Mouse (Mus musculus) stomach, embryonic 16.5 days (tissue): ENCODE data around the gene Thap12. TPM values are rescaled to one million over a fixed set of nuclear protein-coding genes. Genes with fewer than 3 reads are reported as not detected.

Experiments
- ATAC-seq: fragments of 200-750 bp; cut with Nextera tagmentation; 2 replicates; pipeline ENCODE4 v1.8.0; 2017; ENCODE audit warnings: moderate number of reproducible peaks, moderate TSS enrichment; ENCODE audit not compliant: insufficient read depth, low FRiP score
- H3K27ac ChIP-seq: fragments of 300-500 bp; sonication (generic); 2 replicates; pipeline ENCODE4 v1.5.1; 2014; ENCODE audit warnings: low read length
- H3K27me3 ChIP-seq: fragments of 300-500 bp; sonication (generic); 2 replicates; pipeline ENCODE4 v1.6.1; 2014; ENCODE audit warnings: low read length, control low read depth, mixed read lengths; ENCODE audit not compliant: control insufficient read depth, insufficient read depth
- H3K36me3 ChIP-seq: fragments of 300-500 bp; sonication (generic); 2 replicates; pipeline ENCODE4 v1.6.1; 2014; ENCODE audit warnings: low read length; ENCODE audit not compliant: control insufficient read depth, insufficient read depth
- H3K4me1 ChIP-seq: fragments of 300-500 bp; sonication (generic); 2 replicates; pipeline ENCODE4 v1.6.1; 2014; ENCODE audit warnings: low read length, control low read depth, mixed read lengths; ENCODE audit not compliant: control insufficient read depth, insufficient read depth
- H3K4me2 ChIP-seq: fragments of 300-500 bp; sonication (generic); 2 replicates; pipeline ENCODE4 v1.6.1; 2014; ENCODE audit warnings: low read depth, low read length, mixed read lengths
- H3K4me3 ChIP-seq: fragments of 300-500 bp; sonication (generic); replicated peaks from 2 replicates; pipeline ENCODE4 v1.5.1; 2014; ENCODE audit warnings: mild to moderate bottlenecking, low read length
- H3K9ac ChIP-seq: fragments of 300-500 bp; sonication (generic); 2 replicates; pipeline ENCODE4 v1.6.1; 2014; ENCODE audit warnings: low read length
- H3K9me3 ChIP-seq: fragments of 300-500 bp; sonication (generic); replicated peaks from 2 replicates; pipeline ENCODE4 v1.6.1; 2016; ENCODE audit warnings: low read length, control low read depth; ENCODE audit not compliant: control insufficient read depth
- WGBS: fragments of 180-500 bp; shearing (Covaris S2); extraction: QIAGEN DNeasy Blood & Tissue Kit; methylation state at CpG from one replicate; pipeline ENCODE4 v1.1.7; 2014; 5-methylcytosine and 5-hydroxymethylcytosine counted together
- polyA plus RNA-seq: library from polyadenylated mRNA; unstranded; fragments of >200 nt; fragmentation: Nextera tagmentation; extraction: Ambion mirVana; gene quantifications from 2 replicates; pipeline ENCODE4 v1.2.1, GENCODE M21; 2015

Gene Thap12
- polyA plus RNA-seq, 1 experiment from 2014 or later: 42.9 TPM

DNA sequence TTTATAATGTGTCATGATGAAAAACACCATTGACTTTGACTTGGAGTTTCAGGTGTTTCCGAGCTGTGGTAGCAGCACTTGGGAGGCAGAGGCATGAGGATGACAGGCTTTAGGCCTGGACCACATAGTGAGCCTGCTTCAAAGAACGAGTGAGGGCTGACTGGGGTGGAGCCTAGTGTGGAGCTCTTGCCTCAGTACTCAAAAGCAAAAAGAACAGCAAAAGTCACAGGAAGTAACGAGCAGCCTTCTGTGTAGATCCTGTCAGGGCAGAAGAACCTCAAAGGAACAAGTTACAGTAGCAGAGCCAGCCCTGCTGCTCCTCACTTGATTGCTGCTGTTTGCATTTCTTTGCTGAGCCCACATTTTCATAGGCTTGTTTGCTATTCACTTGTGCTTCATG lies 14.5 kb downstream of the Thap12 start:
- peaks cover 20% of the 10 kb centered on the region for H3K36me3 ChIP-seq
- WGBS: 73% methylated on average over 3 of the region's 3 CpGs
- no peak for ATAC-seq

DNA sequence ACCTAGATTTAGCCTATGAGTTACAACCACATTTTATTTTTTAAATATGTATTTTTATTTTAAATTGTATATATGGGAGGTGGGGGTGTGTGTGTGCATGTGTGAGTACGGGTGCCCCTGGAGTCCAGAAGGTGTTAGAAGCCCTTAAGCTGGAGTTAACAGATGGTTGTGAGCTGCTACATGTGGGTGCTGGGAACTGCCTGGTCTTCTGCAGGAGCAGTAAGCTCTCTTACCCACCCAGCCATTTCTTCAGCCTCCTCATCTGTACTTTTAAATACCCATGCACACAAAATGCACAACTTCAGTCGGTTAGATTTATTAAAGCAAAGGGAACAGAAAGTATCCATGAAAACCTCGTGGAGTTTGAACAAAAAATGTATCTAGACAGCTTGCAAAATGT lies 16.9 kb downstream of the Thap12 start:
- H3K9ac ChIP-seq: no peak overlapping the region
- 75% methylated on average over 3 of the region's 3 CpGs for WGBS
- ATAC-seq: no peak
- peaks cover 15% of the 10 kb centered on the region for H3K36me3 ChIP-seq
- no peak overlapping the region for H3K4me3 ChIP-seq
- H3K9me3 ChIP-seq: no peaks in the 10 kb centered on the region
- H3K27me3 ChIP-seq: no peaks in the 10 kb centered on the region
- H3K4me2 ChIP-seq: no peak overlapping the region
- peaks cover 5% of the 10 kb centered on the region for H3K4me1 ChIP-seq
- H3K27ac ChIP-seq: no peak overlapping the region

More for the DNA sequence above, 14.5 kb downstream of the Thap12 start:
- H3K4me3 ChIP-seq: no peak overlapping the region
- H3K4me1 ChIP-seq: peaks cover 2% of the 10 kb centered on the region; the same call in 1 of the 2 replicates
- H3K9me3 ChIP-seq: no peaks in the 10 kb centered on the region
- H3K27ac ChIP-seq: no peak overlapping the region
- no peaks in the 10 kb centered on the region for H3K27me3 ChIP-seq
- H3K4me2 ChIP-seq: no peak overlapping the region
- no peak overlapping the region for H3K9ac ChIP-seq

- H3K4me1 ChIP-seq: peaks cover 5% of the 10 kb centered on the region
- no peak overlapping the region for H3K4me2 ChIP-seq
- WGBS: 56% methylated on average over 3 of the region's 3 CpGs
- no peak overlapping the region for H3K9ac ChIP-seq
- no peak overlapping the region for H3K27ac ChIP-seq
- H3K36me3 ChIP-seq: peaks cover 6% of the 10 kb centered on the region
- H3K9me3 ChIP-seq: no peaks in the 10 kb centered on the region
- no peak for ATAC-seq
- no peak overlapping the region for H3K4me3 ChIP-seq
- no peaks in the 10 kb centered on the region for H3K27me3 ChIP-seq
Measured at GRCm38 (mm10) chr7:98720731-98721130, 17.8 kb downstream of the Thap12 start.

DNA sequence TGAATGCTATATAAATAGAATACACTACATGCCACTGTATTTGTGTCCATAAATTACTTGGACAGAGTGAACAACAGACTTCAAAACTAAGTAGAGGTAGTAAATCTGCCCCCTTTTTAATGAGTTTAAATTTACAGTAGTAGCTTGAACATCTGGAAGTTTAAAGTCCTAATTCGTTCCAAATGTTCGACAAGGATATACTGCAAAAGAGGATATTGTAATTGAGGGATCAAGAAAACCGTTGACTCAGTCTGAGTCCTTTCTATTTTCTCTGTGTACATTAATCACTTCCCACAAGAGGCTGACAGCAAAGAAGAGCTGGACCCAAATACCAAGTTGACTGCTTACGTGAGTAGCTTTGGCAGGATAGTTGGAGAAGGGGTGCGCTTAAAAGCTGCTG lies 18.3 kb downstream of the Thap12 start:
- Histone ChIP-seq H3K9me3 (no peaks in the 10 kb centered on the region), H3K27me3 (no peaks in the 10 kb centered on the region), H3K27ac (no peak overlapping the region), H3K9ac (no peak overlapping the region), H3K4me2 (no peak overlapping the region), H3K4me1 (peaks cover 5% of the 10 kb centered on the region), H3K36me3 (peaks cover 1% of the 10 kb centered on the region; the same call in 1 of the 2 replicates), H3K4me3 (no peak overlapping the region)
- no peak for ATAC-seq
- WGBS: 28% methylated on average over 5 of the region's 5 CpGs

DNA sequence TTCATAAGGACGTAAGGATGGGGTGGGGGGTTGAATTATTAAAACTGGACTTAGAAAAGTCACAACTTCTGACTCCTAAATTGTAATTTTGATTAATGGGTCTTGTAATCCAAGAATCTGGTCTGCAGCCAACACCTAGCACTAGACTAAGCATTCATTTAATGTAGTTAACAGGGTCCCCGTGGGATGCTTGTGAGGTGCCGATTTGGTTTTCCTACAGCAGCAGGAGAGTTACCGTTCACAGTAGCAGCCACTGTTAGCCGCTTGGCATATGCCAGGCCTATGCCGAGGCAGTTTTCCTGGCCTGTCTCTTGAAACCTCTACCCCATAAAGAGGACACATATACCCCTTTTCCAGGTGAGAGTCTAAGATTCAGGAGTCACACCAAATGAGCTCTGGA lies 18.7 kb downstream of the Thap12 start:
- H3K27ac ChIP-seq: no peak overlapping the region
- peaks cover 5% of the 10 kb centered on the region for H3K4me1 ChIP-seq
- no peak overlapping the region for H3K4me3 ChIP-seq
- H3K4me2 ChIP-seq: no peak overlapping the region
- 53% methylated on average over 6 of the region's 6 CpGs for WGBS
- no peak for ATAC-seq
- H3K9ac ChIP-seq: no peak overlapping the region
- H3K36me3 ChIP-seq: no peaks in the 10 kb centered on the region
- no peaks in the 10 kb centered on the region for H3K27me3 ChIP-seq
- H3K9me3 ChIP-seq: no peaks in the 10 kb centered on the region

- H3K36me3 ChIP-seq: no peaks in the 10 kb centered on the region
- H3K9ac ChIP-seq: no peak overlapping the region
- no peak overlapping the region for H3K4me2 ChIP-seq
- ATAC-seq: no peak
- no peaks in the 10 kb centered on the region for H3K9me3 ChIP-seq
- H3K4me1 ChIP-seq: peaks cover 5% of the 10 kb centered on the region
- H3K4me3 ChIP-seq: no peak overlapping the region
- no peak overlapping the region for H3K27ac ChIP-seq
- WGBS: 87% methylated on average over 6 of the region's 6 CpGs
- H3K27me3 ChIP-seq: no peaks in the 10 kb centered on the region
Measured at GRCm38 (mm10) chr7:98725686-98726195, 22.8 kb downstream of the Thap12 start.

DNA sequence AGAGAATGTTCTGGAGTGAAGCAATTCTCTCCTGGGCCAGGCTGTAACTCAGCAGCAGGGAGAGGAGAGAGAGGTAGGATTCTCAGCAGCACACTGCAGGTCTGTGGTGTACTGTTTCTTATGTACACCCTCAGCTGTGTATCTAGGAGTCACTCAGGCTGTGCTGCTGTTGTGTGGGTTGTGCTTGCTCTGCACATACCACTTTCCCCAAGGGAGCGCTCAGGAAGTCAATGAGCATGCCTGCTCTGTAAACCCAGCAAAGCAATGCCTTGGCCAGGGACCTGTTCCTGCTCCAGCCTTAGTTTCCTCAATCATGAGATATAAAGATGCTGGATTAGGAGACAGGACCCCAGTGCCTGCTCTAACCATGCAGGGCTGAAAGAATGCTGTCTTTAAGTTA lies 25.1 kb downstream of the Thap12 start:
- Histone ChIP-seq H3K4me2 (no peak overlapping the region), H3K4me1 (peaks cover 3% of the 10 kb centered on the region), H3K4me3 (no peak overlapping the region), H3K9me3 (no peaks in the 10 kb centered on the region), H3K27me3 (no peaks in the 10 kb centered on the region), H3K27ac (no peak overlapping the region), H3K36me3 (no peaks in the 10 kb centered on the region), H3K9ac (no peak overlapping the region)
- WGBS: 91% methylated on average over 1 of the region's 1 CpGs
- ATAC-seq: no peak

DNA sequence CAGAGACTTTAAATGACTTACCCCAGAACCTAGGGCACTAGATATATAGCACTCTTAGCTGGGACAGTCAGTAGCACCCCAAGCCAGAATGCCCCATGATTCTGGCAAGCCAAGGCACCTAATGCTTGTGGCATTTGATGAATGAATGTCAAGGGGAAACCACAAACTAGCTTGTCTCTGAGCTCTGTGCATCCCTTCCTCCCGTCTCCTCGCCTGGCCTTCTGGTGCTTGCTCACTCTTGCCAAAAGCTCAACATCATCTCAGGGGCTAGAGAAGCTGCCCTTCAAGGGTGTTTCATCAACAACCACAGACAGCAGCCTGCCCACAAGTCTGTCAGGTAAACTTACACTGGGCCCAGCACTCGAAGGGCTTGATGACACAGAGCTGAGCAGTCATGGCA lies 25.6 kb downstream of the Thap12 start:
- Histone ChIP-seq H3K4me3 (no peak overlapping the region), H3K9ac (no peak overlapping the region), H3K4me1 (no peaks in the 10 kb centered on the region), H3K27ac (no peak overlapping the region), H3K4me2 (no peak overlapping the region), H3K36me3 (no peaks in the 10 kb centered on the region), H3K27me3 (no peaks in the 10 kb centered on the region), H3K9me3 (no peaks in the 10 kb centered on the region)
- WGBS: 65% methylated on average over 3 of the region's 3 CpGs
- no peak for ATAC-seq

DNA sequence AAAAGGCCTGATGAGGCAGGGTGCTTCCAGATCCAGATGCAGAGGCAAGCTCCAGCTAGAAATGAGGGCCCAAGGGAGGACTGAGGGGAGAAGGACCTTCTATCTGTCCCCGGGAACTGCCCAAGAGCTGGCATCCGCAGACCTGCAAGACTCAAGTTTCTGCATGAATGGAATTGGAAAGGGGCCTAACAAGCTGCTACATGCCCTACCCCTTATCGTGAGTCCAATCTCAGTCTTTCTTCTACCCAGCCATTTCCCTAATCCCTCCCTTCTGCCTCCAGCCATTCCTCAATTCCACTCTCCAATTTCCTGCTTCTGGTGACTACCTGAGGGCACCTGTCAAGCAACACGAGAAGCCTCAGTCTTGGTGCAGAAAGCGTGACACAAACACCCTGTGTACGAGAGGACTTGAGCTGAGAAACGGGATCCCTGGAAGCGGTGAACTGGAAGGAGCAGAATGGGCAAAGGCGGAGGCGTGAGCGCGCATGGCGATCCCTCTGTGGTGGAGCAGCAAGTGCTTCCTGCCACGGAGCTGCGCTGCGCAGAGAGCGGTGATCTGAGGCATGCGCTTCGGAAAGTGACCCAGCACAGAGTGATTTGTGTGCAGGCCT lies 26.9 kb downstream of the Thap12 start:
- ATAC-seq: peak; percentile 30; the same call in 1 of the 2 replicates
- 30% methylated on average over 19 of the region's 19 CpGs for WGBS
- H3K4me1 ChIP-seq: peaks cover 6% of the 10 kb centered on the region; the same call in 1 of the 2 replicates
- no peaks in the 10 kb centered on the region for H3K9me3 ChIP-seq
- H3K27ac ChIP-seq: peak overlapping the region; percentile 37
- 0 out of 2 replicates have a peak overlapping the region, but pooled peaks have one; percentile 9 for H3K4me3 ChIP-seq
- peak overlapping the region; percentile 45 for H3K4me2 ChIP-seq
- H3K9ac ChIP-seq: peak overlapping the region; percentile 37
- H3K36me3 ChIP-seq: no peaks in the 10 kb centered on the region
- H3K27me3 ChIP-seq: no peaks in the 10 kb centered on the region
